Mouse (Mus musculus) CD4-positive, CD25-positive, alpha-beta regulatory T cell, adult 2 months (primary cell): ENCODE results near the gene Actr5.

ENCODE experiments used
- DNase-seq: peaks from one replicate; pipeline ENCODE4 v3.0.0-alpha.2; 2012; ENCODE audit warnings: low read depth, low spot score

Actr5 gene

DNA sequence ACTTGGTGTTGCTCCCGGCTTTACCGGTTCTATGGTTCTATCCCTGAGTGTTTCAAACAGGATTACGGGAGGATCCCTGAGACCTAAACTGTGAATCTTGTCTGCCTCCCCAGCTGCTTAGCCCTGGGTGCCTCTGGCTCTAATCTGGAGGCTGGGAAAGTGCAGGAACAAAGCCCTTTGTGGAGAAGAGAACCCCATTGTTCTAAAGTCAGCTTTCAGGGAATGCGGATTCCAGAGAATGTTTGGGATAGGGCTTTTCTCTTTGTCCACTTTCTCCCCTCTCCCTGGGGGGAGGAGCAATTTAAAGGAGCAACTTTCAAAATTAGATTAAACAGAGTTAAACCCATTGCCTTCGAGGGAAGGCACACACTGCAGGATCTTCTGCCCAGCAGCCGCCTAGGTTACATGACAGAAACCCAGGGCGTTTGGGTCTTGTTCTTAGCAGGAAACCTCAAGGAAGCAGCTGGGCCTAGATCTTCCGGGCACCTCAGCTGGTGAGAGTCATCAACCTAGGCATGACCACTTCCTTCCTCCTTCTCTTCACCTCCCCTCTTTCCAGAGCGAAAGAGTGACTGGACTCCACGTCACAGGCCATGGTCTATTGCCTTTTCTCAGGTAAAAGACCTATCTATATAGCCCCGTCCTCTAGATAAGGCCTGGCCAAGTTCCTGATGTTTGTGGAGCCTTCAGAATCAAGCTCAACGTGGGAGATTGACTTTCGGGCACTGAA is 41.5 kb downstream of the Actr5 start:
- DNase-seq = peak; percentile 85

DNA sequence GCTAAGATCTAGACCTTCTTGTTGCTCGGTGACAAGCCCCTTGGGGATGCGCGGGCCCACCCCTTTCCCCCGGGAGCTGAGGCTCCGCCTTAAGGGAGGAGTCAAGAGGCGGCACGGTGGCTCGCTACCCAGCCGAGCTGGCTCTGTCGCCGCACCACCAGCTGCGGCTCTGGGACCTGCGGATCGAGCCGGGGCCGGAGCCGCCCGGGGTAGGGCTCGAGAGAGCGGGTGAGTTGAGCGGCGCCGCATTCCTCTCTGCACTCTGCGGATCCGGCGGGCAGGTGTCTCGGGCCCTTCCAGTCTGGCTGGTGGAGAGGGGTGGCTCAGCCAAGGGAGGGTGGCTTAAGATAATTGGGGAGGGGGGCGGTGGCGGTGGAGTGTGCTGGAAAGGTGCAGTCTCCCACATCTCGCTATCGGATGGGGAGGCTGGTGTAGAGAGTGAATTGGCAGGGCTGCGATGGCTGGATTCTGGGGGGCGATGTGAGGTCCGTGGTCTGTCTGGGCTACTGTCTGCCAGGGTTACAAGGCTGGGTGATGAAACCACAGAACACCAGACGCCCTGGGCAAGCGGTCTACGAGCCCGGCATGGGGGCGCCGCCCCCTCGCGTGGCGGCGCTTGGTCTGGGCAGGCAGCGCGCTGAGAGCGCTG is 42.5 kb downstream of the Actr5 start:
- peak; percentile 85 for DNase-seq

GRCm38 (mm10) chr2:158667671-158668432 is 43.2 kb downstream of the Actr5 start:
- peak; percentile 71 for DNase-seq

DNA sequence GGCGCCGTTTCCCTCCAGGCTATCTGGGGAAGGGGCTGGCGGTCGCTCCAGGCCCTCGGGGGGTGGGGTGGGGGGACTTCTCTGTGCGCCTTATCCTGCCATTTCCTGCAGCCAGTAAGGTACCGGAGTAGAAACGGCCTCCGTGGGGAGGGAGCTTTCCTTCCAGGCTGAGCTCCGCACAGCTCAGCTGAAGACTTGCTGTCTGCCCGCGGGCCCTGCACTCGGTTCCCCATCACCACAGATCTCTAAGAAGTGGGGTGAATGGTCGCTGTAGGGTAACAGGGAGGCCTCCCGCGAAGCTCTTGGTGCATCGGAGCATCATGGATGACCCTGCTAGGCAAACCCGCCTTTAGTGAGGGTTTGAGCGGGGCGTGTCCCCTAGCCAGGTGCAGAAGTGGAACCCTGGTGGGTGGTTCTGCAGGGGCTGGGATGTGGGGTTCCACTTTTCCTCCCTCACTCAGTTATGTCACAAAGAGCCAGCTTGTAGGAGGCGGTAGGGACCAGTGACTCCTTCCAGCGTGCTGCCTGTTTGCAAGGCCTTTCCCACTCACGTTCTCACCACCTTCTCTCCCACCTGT is 43.8 kb downstream of the Actr5 start:
- peak; percentile 47 for DNase-seq

GRCm38 (mm10) chr2:158669199-158670195 is 44.8 kb downstream of the Actr5 start:
- DNase-seq = peak; percentile 72

- DNase-seq = no peak
These were observed 45.9 kb downstream of the Actr5 start for GRCm38 (mm10) chr2:158670571-158670970.

- DNase-seq = peak; percentile 59
These were observed 48.1 kb downstream of the Actr5 start for GRCm38 (mm10) chr2:158672829-158673228.

DNA sequence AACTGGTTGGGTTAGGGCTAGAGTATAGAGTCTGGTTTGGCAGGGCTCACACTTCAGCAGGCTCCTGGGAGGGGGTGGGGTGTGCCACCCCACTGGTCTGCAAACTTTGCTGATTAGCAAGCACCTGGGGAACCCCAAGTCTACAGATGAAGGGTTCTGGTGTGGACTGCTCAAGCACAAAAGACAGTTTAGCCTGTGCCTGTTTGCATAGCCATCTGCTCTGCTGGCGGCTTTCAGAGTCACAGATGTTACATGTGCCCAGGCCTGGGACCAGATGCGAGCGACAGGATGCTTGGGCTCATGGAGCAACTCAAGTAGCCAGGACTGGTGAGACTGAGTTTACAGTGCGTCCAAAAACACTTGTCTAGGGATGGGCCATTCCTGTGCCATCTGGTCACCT is 48.8 kb downstream of the Actr5 start:
- peak; percentile 44 for DNase-seq

DNA sequence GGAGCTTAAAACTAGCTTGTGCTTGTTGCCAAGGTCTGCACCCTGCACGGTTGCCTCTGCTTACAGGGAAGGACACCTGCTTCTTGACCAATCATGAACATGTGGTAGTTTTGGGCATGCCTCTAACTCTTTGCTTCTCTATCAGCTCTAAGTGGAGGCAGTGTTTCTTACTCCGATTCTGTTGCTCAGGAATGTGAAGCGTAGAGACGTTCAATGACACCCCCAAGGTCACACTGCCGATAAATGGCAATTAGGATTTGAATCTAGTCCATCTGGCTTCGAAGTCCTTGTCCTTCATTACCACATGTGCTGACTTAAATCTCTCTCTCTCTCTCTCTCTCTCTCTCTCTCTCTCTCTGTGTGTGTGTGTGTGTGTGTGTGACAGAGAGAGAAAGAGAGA is 49.4 kb downstream of the Actr5 start:
- DNase-seq = no peak

DNA sequence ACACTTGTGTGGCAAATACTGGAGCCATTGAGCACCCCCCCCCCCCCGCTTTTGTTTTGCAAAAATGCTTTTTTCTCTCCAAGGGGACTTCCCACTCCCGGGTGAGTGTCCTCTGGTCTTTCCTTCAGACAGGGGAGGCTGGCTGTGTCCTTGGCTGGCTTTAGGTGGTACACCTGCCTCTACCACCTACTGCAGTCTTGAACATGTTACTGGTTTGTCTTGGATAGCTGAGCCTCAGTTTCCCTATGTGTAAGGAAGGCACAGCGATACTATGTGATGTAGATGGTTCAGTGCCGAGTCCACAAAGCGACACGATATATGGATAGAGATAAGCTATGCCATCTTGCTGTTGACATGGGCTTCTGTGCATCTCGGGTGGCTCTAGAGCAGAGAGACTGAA is 50.1 kb downstream of the Actr5 start:
- no peak for DNase-seq

DNA sequence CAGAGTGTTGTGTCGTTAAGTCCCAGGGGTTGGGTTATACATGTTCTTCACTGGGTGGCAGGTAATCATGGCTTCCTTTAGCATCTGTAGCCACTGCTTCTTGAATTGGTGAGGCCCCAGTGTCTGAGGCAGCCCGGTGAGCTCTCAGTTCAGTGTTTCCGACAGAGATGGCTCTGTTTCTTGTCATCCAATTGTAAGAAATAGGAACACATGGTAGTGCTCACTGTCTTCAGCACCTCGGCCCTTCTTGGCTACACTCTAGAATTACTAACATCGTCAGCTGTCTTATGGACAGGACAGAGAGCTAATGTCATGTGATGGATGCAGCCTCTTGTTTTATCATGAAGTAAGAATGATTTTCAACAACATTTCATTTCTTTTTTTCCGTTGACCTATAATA is 50.5 kb downstream of the Actr5 start:
- no peak for DNase-seq

DNA sequence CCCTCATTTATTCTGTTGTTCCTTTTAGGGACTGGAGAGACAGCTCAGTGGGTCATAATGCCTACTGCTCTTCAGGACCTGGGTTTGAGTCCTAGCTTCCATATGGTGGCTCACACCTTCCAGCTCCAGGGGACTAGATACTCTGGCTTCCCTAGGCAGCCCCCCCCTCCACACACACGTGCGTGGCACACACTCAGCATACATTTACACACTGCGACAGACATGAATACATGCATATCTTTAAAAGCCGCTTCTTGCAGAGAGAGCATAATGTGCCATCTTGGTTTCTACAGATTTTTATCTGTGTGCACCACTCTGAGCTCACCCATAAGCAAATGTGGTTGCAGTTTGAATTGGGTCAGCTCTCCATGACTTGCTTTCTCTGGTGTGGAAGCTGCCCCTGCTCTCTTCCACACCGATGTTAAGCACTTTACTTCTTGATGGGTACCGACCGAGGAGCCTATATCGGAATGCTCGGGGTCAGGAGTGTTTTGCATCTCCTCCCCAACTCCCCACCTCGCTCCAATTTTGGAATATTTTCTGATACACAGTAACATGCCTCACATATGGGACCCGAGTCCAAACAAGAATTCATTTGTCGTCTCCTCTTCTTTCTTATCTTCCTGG is 51.3 kb downstream of the Actr5 start:
- no peak for DNase-seq

GRCm38 (mm10) chr2:158677946-158678345 is 53.3 kb downstream of the Actr5 start:
- no peak for DNase-seq

- DNase-seq = no peak
These were observed 54.4 kb downstream of the Actr5 start for GRCm38 (mm10) chr2:158679091-158679490.

GRCm38 (mm10) chr2:158680357-158680889 is 55.7 kb downstream of the Actr5 start:
- no peak for DNase-seq

DNA sequence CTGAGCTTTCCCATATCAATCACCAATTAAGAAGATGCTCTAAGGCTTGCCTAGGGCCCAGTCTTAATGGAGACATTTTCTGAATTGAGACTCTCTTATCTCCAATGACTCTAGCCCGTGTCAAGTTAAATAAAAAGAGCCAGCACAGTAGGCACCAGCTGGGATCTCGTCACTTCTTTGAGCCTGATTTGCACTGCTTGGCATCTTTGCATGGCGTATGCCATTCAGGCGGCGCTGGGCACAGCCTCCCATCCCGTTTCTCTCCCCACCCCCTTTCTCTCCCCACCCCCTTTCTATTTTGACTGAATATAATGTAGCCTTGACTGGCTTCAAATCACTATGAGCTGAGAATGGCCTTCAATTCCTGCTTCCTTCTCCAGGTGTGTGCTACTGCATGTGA is 57.0 kb downstream of the Actr5 start:
- no peak for DNase-seq

GRCm38 (mm10) chr2:158682344-158683037 is 57.8 kb downstream of the Actr5 start:
- DNase-seq = no peak

DNA sequence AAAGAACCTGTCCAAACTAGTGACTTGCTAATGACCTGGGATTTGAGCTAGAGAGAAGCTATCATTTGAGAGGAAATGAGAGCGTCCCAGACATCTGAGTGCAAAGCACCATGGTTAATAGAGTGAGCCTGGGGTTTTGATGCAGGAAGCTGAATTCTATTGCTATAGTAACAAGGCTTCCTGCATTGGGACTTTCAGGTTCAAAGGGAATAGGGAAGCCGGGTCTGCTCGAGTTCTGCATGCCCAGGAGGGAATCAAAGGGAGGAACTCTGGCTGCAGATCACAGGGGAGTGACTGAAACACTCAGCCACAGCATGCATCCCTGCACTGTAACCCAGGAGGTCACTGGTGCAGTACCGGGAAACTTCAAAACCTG is 58.3 kb downstream of the Actr5 start:
- peak; percentile 48 for DNase-seq

DNA sequence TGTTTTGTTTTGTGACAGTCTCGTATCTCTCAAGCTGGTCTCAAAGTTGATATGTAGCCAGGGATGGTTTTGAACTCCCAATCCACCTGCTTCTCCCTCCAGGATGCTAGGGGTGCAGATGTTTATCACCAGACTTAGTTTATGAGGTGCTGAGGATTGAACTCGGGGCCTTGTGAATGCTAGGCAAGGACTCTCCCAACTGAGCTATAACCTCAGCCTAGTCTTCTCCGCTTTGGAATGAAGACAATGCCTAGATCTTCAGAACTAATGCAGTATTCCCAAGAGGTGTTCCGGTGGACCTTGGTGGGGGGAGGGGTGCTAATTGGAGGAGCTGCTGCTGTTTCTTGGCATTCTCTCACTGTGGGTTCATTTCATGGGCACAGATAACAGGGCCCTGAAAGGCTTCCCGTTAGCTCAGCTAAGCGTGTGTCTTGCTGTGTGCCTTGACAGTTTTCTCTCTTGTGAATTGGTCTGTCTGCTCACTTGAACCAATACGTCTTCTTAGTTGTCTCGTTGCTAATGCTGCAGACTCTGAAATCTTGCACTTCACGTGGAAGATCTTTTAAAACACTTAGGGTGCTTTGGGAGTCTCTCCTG is 59.7 kb downstream of the Actr5 start:
- no peak for DNase-seq
